Mouse (Mus musculus) embryonic facial prominence, embryonic 10.5 days (tissue): ENCODE results near the gene Fam107b. TPM values are rescaled to one million over a fixed set of nuclear protein-coding genes. Genes with fewer than 3 reads are reported as not detected.

Experiments used
- DNase-seq: peaks from one replicate; pipeline ENCODE4 v3.0.0-alpha.2; 2017; ENCODE audit warnings: low spot score
- H3K27ac ChIP-seq: fragments of 300-500 bp; sonication (generic); replicated peaks from 2 replicates; pipeline ENCODE4 v1.5.1; 2016; ENCODE audit warnings: mild to moderate bottlenecking
- H3K27me3 ChIP-seq: fragments of 300-500 bp; sonication (generic); replicated peaks from 2 replicates; pipeline ENCODE4 v1.6.1; 2016; ENCODE audit warnings: low read depth, mild to moderate bottlenecking; ENCODE audit not compliant: poor library complexity, severe bottlenecking
- H3K36me3 ChIP-seq: fragments of 300-500 bp; sonication (generic); replicated peaks from 2 replicates; pipeline ENCODE4 v1.6.1; 2016; ENCODE audit warnings: mild to moderate bottlenecking, moderate library complexity
- H3K4me1 ChIP-seq: fragments of 300-500 bp; sonication (generic); 2 replicates; pipeline ENCODE4 v1.6.1; 2016
- H3K4me3 ChIP-seq: fragments of 300-500 bp; sonication (generic); 2 replicates; pipeline ENCODE4 v1.5.1; 2016; ENCODE audit warnings: mild to moderate bottlenecking, moderate library complexity
- H3K9me3 ChIP-seq: fragments of 300-500 bp; sonication (generic); 2 replicates; pipeline ENCODE4 v1.6.1; 2016; ENCODE audit warnings: mild to moderate bottlenecking
- WGBS: fragments of 180-500 bp; shearing (Covaris S2); methylation state at CpG from one replicate; pipeline ENCODE4 v1.1.7; 2016; 5-methylcytosine and 5-hydroxymethylcytosine counted together
- polyA plus RNA-seq: library from polyadenylated mRNA; unstranded; fragments of >200 nt; fragmentation: Nextera tagmentation; extraction: Ambion mirVana; gene quantifications from 2 replicates; pipeline ENCODE4 v1.2.1, GENCODE M21; 2016

Gene Fam107b
- polyA plus RNA-seq, 1 experiment from 2014 or later, result 60.4 TPM

DNA sequence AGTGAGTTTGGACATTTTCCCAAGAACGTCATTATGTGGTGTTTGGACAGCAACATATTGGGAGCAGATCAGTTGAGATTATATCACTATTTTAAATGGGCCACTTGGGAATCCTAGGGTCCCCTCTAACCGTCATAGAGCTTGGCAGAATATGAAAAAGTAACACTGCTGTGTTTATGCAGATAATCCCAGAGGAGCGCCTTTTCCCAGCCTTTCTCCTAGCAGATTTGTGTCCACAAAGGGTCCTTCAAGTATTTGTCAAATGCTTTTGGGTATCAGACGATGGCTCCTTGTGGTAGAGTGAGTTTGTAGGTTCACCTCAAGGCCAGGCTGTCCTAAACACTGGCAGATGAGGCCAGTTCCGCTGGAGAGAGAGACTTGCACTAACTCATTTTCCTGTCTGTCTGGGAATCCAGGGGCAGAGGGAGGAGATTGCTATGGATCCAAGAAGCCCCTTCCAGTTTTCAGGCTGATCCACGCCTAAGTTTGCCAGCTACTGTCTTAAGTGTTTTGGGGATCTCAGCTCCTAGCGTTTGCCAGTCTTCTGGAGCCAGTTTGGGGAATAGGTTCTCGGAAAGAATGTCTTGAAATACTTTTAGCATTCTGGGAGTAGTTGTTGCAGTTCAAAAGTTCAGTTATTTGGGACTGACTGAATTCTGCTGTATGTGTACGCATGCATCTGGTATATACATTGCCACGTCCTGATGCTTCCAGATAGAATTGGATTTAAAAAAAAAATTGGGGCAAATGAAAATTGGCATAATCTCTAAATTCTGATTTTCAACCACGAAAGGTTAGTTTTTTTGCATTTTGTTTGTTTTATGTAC, 195.9 kb downstream of the Fam107b start:
- Histone ChIP-seq H3K27me3 (no peaks in the 10 kb centered on the region), H3K4me3 (no peak overlapping the region), H3K4me1 (peaks cover 34% of the 10 kb centered on the region), H3K9me3 (no peaks in the 10 kb centered on the region), H3K27ac (no peak overlapping the region), H3K36me3 (no peaks in the 10 kb centered on the region)
- DNase-seq, result peak; percentile 23
- WGBS, result 63% methylated on average over 11 of the region's 11 CpGs

DNA sequence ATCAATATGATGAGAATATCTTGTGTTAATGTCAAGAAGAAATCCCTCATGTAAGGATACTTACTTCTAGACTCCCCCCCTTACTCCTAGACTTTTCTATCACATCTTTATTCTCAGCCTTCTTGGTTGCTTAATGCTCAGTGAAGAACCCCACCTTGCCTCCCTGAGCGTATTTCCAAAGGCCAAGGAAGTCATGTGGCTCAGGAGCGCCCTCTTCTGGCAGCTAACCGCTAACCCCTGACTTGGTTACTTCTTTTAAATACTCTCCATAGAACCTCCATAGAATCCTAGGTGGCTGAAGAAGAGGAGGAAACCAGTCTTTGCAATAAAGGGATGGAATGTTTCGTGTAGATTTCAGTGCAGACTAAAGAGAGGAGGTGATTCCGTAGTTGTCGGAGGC, 199.0 kb downstream of the Fam107b start:
- H3K9me3 ChIP-seq, result no peaks in the 10 kb centered on the region
- peak; percentile 82 for DNase-seq
- H3K27ac ChIP-seq, result no peak overlapping the region
- H3K27me3 ChIP-seq, result no peaks in the 10 kb centered on the region
- 31% methylated on average over 6 of the region's 6 CpGs for WGBS
- no peak overlapping the region for H3K4me3 ChIP-seq
- H3K4me1 ChIP-seq, result peaks cover 21% of the 10 kb centered on the region
- peaks cover 14% of the 10 kb centered on the region for H3K36me3 ChIP-seq

DNA sequence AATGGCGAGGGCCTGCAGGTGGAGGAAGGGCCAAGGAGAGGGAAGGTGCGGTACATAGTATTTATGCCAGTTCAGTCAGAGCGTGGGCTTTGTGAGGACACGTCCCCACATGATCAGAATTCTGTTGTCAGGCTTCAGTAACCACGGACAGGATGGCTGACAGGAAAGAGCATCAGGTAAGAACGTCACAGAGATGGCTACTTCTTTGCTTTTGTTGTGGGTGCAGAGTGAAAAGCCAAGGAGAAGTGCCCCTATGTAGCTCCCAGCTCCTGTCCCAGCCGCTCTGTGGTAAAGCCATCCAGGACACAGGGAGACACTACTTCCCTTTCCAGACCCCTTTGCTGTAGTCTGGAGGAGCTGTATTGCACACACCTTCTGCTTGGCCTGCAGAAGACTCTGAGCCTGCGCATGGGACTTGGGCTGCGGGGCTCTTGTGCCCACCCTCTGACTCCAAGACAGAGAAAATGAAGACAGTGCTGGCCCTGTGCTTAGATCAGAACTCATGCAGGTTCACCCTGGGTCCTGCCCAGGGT, 199.6 kb downstream of the Fam107b start:
- Histone ChIP-seq H3K4me1 (peaks cover 21% of the 10 kb centered on the region), H3K36me3 (peaks cover 18% of the 10 kb centered on the region), H3K27ac (no peak overlapping the region), H3K9me3 (no peaks in the 10 kb centered on the region), H3K4me3 (no peak overlapping the region), H3K27me3 (no peaks in the 10 kb centered on the region)
- DNase-seq, result no peak
- WGBS, result 83% methylated on average over 9 of the region's 9 CpGs

DNA sequence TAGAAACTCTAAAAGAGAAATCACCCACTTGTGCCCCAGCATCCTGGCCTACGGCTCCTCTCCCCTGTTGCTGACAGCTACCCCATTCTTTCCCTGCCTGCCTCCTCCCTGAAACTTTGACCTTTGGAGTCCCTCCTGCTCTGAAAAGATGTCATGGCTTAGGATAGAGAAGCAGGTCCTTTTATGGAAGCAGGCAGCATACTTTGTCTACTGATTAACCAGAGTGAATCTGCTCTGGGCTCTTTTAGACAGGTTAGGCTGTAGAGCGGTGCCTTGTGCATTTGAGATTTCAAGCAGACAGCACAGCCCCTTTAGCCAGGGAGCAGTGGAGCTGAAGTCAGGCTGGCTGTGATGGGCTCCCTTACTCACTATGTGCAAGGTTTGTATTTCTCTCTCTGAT, 200.1 kb downstream of the Fam107b start:
- 84% methylated on average over 2 of the region's 2 CpGs for WGBS

DNA sequence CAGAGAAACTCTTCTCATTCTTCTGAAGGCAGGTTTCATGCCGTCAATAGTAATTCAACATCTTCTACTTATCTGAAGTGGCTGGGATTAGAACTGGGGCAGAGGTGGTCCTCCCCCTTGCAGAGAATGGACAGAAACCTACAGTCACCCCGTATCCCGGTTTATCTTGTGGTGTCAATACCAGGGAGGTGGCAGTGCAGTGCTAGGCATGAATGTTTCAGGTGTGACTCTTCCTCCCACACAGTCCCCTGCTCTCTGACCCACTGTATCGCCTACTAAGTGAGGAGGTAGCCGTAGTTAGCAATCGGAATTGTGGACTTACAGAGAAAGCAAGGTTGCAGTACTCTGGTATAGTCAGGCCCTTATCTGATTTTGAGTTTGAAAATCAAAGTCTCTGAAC, 201.2 kb downstream of the Fam107b start:
- 93% methylated on average over 6 of the region's 6 CpGs for WGBS
- Histone ChIP-seq H3K9me3 (no peaks in the 10 kb centered on the region), H3K4me3 (no peak overlapping the region), H3K4me1 (peaks cover 10% of the 10 kb centered on the region), H3K27ac (no peak overlapping the region), H3K27me3 (no peaks in the 10 kb centered on the region), H3K36me3 (peaks cover 21% of the 10 kb centered on the region)
- DNase-seq, result no peak

More for the DNA sequence above, 200.1 kb downstream of the Fam107b start:
- H3K36me3 ChIP-seq, result peaks cover 21% of the 10 kb centered on the region
- no peaks in the 10 kb centered on the region for H3K9me3 ChIP-seq
- H3K4me3 ChIP-seq, result no peak overlapping the region
- no peaks in the 10 kb centered on the region for H3K27me3 ChIP-seq
- peaks cover 21% of the 10 kb centered on the region for H3K4me1 ChIP-seq
- H3K27ac ChIP-seq, result no peak overlapping the region
- DNase-seq, result no peak

DNA sequence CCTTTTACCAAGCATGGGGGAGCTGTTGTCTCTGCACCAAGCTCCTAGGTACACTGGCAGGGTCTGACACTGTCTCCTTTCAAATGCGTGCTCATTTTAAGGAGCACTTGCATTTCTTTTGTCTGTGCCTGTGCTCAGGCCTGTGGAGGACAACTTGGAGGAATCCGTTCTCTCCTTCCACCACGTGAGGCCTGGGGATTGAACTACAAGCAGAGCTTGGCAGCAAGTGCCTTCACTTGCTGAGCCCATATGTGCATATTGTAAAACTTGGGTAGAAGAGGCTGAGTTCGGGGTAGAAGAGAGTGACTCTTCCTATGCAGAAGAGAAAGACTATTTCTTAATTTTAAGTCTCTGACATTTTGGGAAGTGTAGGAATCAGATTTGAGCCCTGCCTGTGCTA, 202.8 kb downstream of the Fam107b start:
- Histone ChIP-seq H3K36me3 (peaks cover 26% of the 10 kb centered on the region), H3K4me3 (no peak overlapping the region), H3K27ac (no peak overlapping the region), H3K9me3 (no peaks in the 10 kb centered on the region), H3K27me3 (no peaks in the 10 kb centered on the region), H3K4me1 (no peaks in the 10 kb centered on the region)
- WGBS, result 66% methylated on average over 4 of the region's 4 CpGs
- DNase-seq, result no peak

DNA sequence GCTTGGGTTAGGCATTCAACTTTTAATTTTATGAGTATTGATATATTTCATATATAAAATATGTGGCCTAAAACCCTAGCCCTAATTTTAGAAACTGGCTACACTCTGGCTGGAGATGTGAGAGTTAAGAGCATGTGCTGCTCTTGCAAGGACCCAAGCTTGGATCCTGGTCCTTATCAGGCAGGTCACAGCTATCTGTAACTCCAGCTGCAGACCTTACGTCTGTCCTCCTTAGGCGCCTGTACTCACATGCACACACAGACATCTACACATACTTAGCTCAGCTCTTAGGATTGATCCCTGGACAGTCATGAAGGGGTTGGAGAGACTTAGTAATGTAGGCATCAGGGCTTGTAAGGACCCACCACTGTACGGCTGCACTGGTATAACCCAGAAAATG, 205.3 kb downstream of the Fam107b start:
- Histone ChIP-seq H3K27ac (no peak overlapping the region), H3K27me3 (no peaks in the 10 kb centered on the region), H3K4me1 (no peaks in the 10 kb centered on the region), H3K36me3 (peaks cover 50% of the 10 kb centered on the region), H3K9me3 (no peaks in the 10 kb centered on the region), H3K4me3 (no peak overlapping the region)
- no peak for DNase-seq
- WGBS, result 93% methylated on average over 3 of the region's 3 CpGs

DNA sequence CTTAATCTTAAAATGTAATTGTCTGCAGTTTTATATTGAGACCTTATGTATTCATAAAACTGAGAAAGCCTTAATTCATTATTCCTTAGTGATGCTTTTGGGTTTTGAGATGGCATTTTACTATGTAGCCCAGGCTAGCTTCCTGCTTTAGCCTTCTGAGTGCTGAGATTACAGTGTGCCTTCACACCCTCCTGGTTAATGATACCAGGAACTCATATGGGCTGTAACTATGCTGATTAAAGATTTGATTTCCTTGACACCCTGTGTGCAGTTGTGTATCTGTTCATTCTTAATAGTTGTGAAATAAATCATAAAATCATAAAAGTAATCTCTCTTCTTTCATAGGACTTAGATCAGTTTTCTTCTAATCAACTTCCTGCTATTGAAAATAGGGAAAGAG, 205.8 kb downstream of the Fam107b start:
- H3K9me3 ChIP-seq, result no peaks in the 10 kb centered on the region
- no peak for DNase-seq
- H3K27me3 ChIP-seq, result no peaks in the 10 kb centered on the region
- peaks cover 54% of the 10 kb centered on the region for H3K36me3 ChIP-seq
- H3K4me3 ChIP-seq, result no peak overlapping the region
- H3K4me1 ChIP-seq, result no peaks in the 10 kb centered on the region
- no peak overlapping the region for H3K27ac ChIP-seq

DNA sequence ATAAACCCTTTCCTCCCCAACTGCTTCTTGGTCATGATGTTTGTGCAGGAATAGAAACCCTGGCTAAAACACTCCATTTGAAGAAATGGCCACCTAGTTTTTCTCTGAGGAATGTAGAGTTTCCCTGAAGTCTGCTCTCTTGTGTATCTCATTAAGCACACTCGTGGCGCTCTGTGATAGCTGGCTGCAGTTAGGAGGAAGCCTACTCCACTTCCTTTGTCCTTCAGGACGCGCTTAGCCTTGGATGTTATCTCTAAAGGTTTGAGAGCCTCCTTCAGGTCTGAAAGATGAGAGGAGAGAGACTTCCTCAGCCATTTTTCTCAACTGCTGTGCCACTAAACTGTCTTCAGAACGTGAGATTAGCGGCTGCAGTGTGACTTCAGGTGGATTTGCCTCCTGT, 207.4 kb downstream of the Fam107b start:
- 84% methylated on average over 6 of the region's 6 CpGs for WGBS
- H3K4me1 ChIP-seq, result no peaks in the 10 kb centered on the region
- H3K27ac ChIP-seq, result no peak overlapping the region
- H3K36me3 ChIP-seq, result peaks cover 65% of the 10 kb centered on the region
- H3K4me3 ChIP-seq, result no peak overlapping the region
- no peaks in the 10 kb centered on the region for H3K27me3 ChIP-seq
- no peaks in the 10 kb centered on the region for H3K9me3 ChIP-seq
- no peak for DNase-seq

DNA sequence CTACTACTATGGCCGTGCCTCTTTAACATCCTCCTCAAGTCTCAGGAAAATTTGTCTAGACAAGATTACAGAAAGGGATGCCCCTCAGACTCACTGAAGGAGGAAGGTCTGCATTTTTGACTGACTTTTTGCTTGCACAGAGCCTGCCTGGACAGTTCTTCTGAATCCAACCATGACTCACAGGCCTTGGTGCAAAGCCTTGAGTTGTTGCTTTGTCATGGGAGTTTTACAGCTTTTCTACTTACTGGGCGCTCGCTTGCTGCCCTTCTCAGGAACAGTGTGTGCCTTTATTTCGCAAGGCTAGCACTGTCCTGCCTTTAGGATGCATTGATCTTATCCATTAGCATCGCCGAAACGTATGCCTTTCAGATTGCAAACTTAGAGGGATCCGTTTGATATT, 215.3 kb downstream of the Fam107b start:
- 92% methylated on average over 8 of the region's 8 CpGs for WGBS
- Histone ChIP-seq H3K27ac (no peak overlapping the region), H3K9me3 (no peaks in the 10 kb centered on the region), H3K4me1 (peaks cover 8% of the 10 kb centered on the region; the same call in 1 of the 2 replicates), H3K27me3 (no peaks in the 10 kb centered on the region), H3K4me3 (no peak overlapping the region), H3K36me3 (peaks cover 18% of the 10 kb centered on the region)
- DNase-seq, result no peak

DNA sequence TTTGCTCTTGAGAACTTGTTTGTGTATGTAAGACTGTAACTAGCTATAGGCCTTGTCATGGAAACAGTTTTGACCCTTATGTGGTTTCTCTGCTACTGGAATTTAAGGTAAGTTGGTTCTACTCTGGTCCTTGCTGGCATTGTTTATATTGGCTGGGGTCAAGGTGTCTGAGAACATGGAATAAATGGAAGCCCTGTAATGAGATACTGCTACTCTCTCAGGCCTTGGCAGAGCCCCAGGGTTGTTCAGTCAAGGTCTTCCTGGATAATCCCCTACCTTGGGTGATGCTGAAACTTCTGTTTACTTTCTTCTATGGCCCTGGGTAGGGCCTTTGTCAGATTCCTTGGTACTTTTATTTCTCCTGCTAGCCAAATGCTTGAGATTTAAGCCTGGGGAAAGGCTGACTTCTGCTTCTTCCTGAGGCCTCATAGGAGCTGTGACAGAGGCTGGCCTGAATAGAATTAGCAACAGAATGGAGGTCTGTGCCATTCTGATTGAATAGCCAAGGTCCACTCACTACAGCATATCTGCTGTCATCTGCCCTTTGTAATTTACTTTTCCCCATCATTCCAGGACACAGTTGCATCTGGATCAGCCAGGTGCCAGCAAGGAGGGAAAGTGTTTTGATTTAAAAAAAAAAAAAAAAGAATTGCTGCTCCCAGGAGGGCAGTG, 217.6 kb downstream of the Fam107b start:
- peaks cover 8% of the 10 kb centered on the region; the same call in 1 of the 2 replicates for H3K4me1 ChIP-seq
- no peaks in the 10 kb centered on the region for H3K9me3 ChIP-seq
- no peaks in the 10 kb centered on the region for H3K36me3 ChIP-seq
- no peak for DNase-seq
- H3K27me3 ChIP-seq, result no peaks in the 10 kb centered on the region
- no peak overlapping the region for H3K27ac ChIP-seq
- no peak overlapping the region for H3K4me3 ChIP-seq

DNA sequence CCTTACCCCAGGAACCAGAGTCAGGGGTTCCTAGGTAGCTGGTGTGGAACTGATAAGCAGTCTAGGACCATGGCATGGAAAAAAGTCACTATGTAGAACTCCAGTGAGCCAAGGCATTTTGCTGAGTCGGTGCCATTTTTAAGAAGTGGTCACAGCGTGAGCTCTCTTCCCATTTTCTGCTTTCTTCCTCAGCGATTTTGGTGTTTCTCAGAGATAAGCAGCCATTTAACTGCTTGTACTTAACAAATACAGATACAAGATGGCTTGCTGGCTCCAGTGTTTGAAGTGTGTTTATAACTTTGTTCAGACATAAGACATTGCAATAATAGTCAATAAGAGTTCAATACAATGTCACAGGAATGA, 218.1 kb downstream of the Fam107b start:
- no peaks in the 10 kb centered on the region for H3K9me3 ChIP-seq
- no peak overlapping the region for H3K27ac ChIP-seq
- 84% methylated on average over 3 of the region's 3 CpGs for WGBS
- H3K36me3 ChIP-seq, result no peaks in the 10 kb centered on the region
- H3K27me3 ChIP-seq, result no peaks in the 10 kb centered on the region
- H3K4me3 ChIP-seq, result no peak overlapping the region
- no peak for DNase-seq
- peaks cover 8% of the 10 kb centered on the region; the same call in 1 of the 2 replicates for H3K4me1 ChIP-seq

DNA sequence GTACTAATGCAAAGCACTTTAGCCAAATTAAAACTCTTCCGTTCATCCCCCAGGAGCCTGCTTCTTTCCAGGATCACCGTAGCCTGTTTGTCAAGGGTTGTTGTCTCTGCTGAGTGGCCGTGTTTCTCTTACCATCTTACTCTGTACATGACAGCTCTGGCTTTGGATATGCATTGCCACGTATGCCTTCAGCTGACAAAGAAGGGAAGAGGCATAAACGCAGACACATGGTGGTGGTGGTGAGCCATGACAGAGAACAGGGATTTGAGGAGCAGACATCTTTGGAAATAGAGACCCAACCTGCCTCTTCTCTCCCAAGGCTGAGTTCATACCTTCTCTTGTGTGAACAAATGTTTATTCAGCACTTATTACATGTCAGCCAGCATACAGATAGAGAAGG, 226.3 kb downstream of the Fam107b start:
- Histone ChIP-seq H3K27ac (no peak overlapping the region), H3K4me3 (no peak overlapping the region), H3K9me3 (no peaks in the 10 kb centered on the region), H3K4me1 (peaks cover 3% of the 10 kb centered on the region; the same call in 1 of the 2 replicates), H3K36me3 (no peaks in the 10 kb centered on the region), H3K27me3 (no peaks in the 10 kb centered on the region)
- 84% methylated on average over 5 of the region's 5 CpGs for WGBS
- no peak for DNase-seq
